Mouse (Mus musculus): ENCODE data around the gene Ube2o. TPM values are rescaled to one million over a fixed set of nuclear protein-coding genes. Genes with fewer than 3 reads are reported as not detected.

Ube2o gene
- polyA plus RNA-seq (2014; fragmentation: Nextera tagmentation; extraction: Ambion mirVana), result 14.4 and 17.1 TPM in 2 replicates

GRCm38 (mm10) chr11:116581376-116581814 lies at the start of gene Ube2o:
Gene Ube2o, minus strand, starts transcription at chr11:116581447.
- H3K4me1 ChIP-seq (ENCODE audit: control insufficient read depth in 2 of 2, insufficient read depth in 2 of 2, low read length in 2 of 2), result peaks cover 6 to 25% of the 10 kb centered on the region in 2 experiments
- WGBS, result under 1% methylated on average over 45 of the region's 51 CpGs
- ATAC-seq (ENCODE audit: insufficient number of reproducible peaks, insufficient read depth, low FRiP score, low read depth), result peak; percentile 85

GRCm38 (mm10) chr11:116630171-116630965 lies 49.1 kb upstream of the Ube2o start:
- Histone ChIP-seq H3K4me3 (ENCODE audit: control insufficient read depth in 1 of 2, insufficient read depth in 1 of 2, low read depth in 1 of 2, low read length in 2 of 2) (no peak overlapping the region), H3K36me3 (ENCODE audit: control insufficient read depth, insufficient read depth, low read length) (no peaks in the 10 kb centered on the region), H3K4me2 (ENCODE audit: low read length) (peak overlapping the region; percentile 16; the same call in 1 of the 2 replicates), H3K27ac (replicated peaks in 1 of 2; ENCODE audit: control insufficient read depth in 1 of 2, insufficient read depth in 1 of 2, low read depth in 2 of 2, low read length in 2 of 2) (peak overlapping the region; percentile 61 to 62), H3K9me3 (ENCODE audit: control insufficient read depth, low read length) (no peaks in the 10 kb centered on the region), H3K4me1 (ENCODE audit: control insufficient read depth in 2 of 2, insufficient read depth in 2 of 2, low read length in 2 of 2) (peaks cover 19 to 28% of the 10 kb centered on the region in 2 experiments), H3K9ac (ENCODE audit: low read length) (no peak overlapping the region), H3K27me3 (ENCODE audit: control insufficient read depth, insufficient read depth, low read length) (no peaks in the 10 kb centered on the region)
- WGBS, result 30% methylated on average over 12 of the region's 12 CpGs
- ATAC-seq (ENCODE audit: insufficient number of reproducible peaks, insufficient read depth, low FRiP score, low read depth), result no peak

More at GRCm38 (mm10) chr11:116581376-116581814, at the start of gene Ube2o:
- Histone ChIP-seq H3K4me3 (ENCODE audit: control insufficient read depth in 1 of 2, insufficient read depth in 1 of 2, low read depth in 1 of 2, low read length in 2 of 2) (peak within 1 kb of the TSS; percentile 61 to 96), H3K27ac (replicated peaks in 1 of 2; ENCODE audit: control insufficient read depth in 1 of 2, insufficient read depth in 1 of 2, low read depth in 2 of 2, low read length in 2 of 2) (peak within 1 kb of the TSS; percentile 9 to 78; a peak in 3 of 4 replicates), H3K4me2 (ENCODE audit: low read length) (peak within 1 kb of the TSS; percentile 95), H3K27me3 (ENCODE audit: control insufficient read depth, insufficient read depth, low read length) (no peaks in the 10 kb centered on the region), H3K36me3 (ENCODE audit: control insufficient read depth, insufficient read depth, low read length) (peaks cover 4% of the 10 kb centered on the region; the same call in 1 of the 2 replicates), H3K9me3 (ENCODE audit: control insufficient read depth, low read length) (no peaks in the 10 kb centered on the region), H3K9ac (ENCODE audit: low read length) (peak within 1 kb of the TSS; percentile 95)

- Histone ChIP-seq H3K4me2 (ENCODE audit: low read length) (no peak overlapping the region), H3K27ac (replicated peaks in 1 of 2; ENCODE audit: control insufficient read depth in 1 of 2, insufficient read depth in 1 of 2, low read depth in 2 of 2, low read length in 2 of 2) (peak overlapping the region; percentile 60 to 61; a peak in 3 of 4 replicates), H3K9me3 (ENCODE audit: control insufficient read depth, low read length) (no peaks in the 10 kb centered on the region), H3K4me1 (ENCODE audit: control insufficient read depth in 2 of 2, insufficient read depth in 2 of 2, low read length in 2 of 2) (peaks cover 28 to 37% of the 10 kb centered on the region in 2 experiments), H3K9ac (ENCODE audit: low read length) (no peak overlapping the region), H3K36me3 (ENCODE audit: control insufficient read depth, insufficient read depth, low read length) (no peaks in the 10 kb centered on the region), H3K27me3 (ENCODE audit: control insufficient read depth, insufficient read depth, low read length) (no peaks in the 10 kb centered on the region), H3K4me3 (ENCODE audit: control insufficient read depth in 1 of 2, insufficient read depth in 1 of 2, low read depth in 1 of 2, low read length in 2 of 2) (no peak overlapping the region)
- 85% methylated on average over 6 of the region's 6 CpGs for WGBS
- ATAC-seq (ENCODE audit: insufficient number of reproducible peaks, insufficient read depth, low FRiP score, low read depth), result no peak
Observed at GRCm38 (mm10) chr11:116629472-116629871, 48.2 kb upstream of the Ube2o start.

GRCm38 (mm10) chr11:116628712-116629111 lies 47.5 kb upstream of the Ube2o start:
- Histone ChIP-seq H3K4me2 (ENCODE audit: low read length) (no peak overlapping the region), H3K27me3 (ENCODE audit: control insufficient read depth, insufficient read depth, low read length) (no peaks in the 10 kb centered on the region), H3K4me1 (ENCODE audit: control insufficient read depth in 2 of 2, insufficient read depth in 2 of 2, low read length in 2 of 2) (peaks cover 31 to 40% of the 10 kb centered on the region in 2 experiments), H3K9ac (ENCODE audit: low read length) (no peak overlapping the region), H3K4me3 (ENCODE audit: control insufficient read depth in 1 of 2, insufficient read depth in 1 of 2, low read depth in 1 of 2, low read length in 2 of 2) (no peak overlapping the region), H3K9me3 (ENCODE audit: control insufficient read depth, low read length) (no peaks in the 10 kb centered on the region), H3K27ac (replicated peaks in 1 of 2; ENCODE audit: control insufficient read depth in 1 of 2, insufficient read depth in 1 of 2, low read depth in 2 of 2, low read length in 2 of 2) (no peak overlapping the region), H3K36me3 (ENCODE audit: control insufficient read depth, insufficient read depth, low read length) (no peaks in the 10 kb centered on the region)
- no peak for ATAC-seq (ENCODE audit: insufficient number of reproducible peaks, insufficient read depth, low FRiP score, low read depth)
- WGBS, result 56% methylated on average over 9 of the region's 9 CpGs

GRCm38 (mm10) chr11:116627072-116628020 lies 46.1 kb upstream of the Ube2o start:
- Histone ChIP-seq H3K36me3 (ENCODE audit: control insufficient read depth, insufficient read depth, low read length) (no peaks in the 10 kb centered on the region), H3K9ac (ENCODE audit: low read length) (no peak overlapping the region), H3K27me3 (ENCODE audit: control insufficient read depth, insufficient read depth, low read length) (no peaks in the 10 kb centered on the region), H3K9me3 (ENCODE audit: control insufficient read depth, low read length) (no peaks in the 10 kb centered on the region), H3K4me3 (ENCODE audit: control insufficient read depth in 1 of 2, insufficient read depth in 1 of 2, low read depth in 1 of 2, low read length in 2 of 2) (no peak overlapping the region), H3K4me1 (ENCODE audit: control insufficient read depth in 2 of 2, insufficient read depth in 2 of 2, low read length in 2 of 2) (peaks cover 42 to 51% of the 10 kb centered on the region in 2 experiments), H3K27ac (replicated peaks in 1 of 2; ENCODE audit: control insufficient read depth in 1 of 2, insufficient read depth in 1 of 2, low read depth in 2 of 2, low read length in 2 of 2) (peak overlapping the region in 1 of 2 experiments; percentile 38; a peak in 1 of 4 replicates), H3K4me2 (ENCODE audit: low read length) (no peak overlapping the region)
- no peak for ATAC-seq (ENCODE audit: insufficient number of reproducible peaks, insufficient read depth, low FRiP score, low read depth)
- 38% methylated on average over 10 of the region's 10 CpGs for WGBS

GRCm38 (mm10) chr11:116626299-116627071 lies 45.2 kb upstream of the Ube2o start, which contains the start of gene Rhbdf2:
Gene Rhbdf2, minus strand, starts transcription at chr11:116627019.
- Histone ChIP-seq H3K4me2 (ENCODE audit: low read length) (no peak within 1 kb of the TSS), H3K9ac (ENCODE audit: low read length) (no peak within 1 kb of the TSS), H3K27me3 (ENCODE audit: control insufficient read depth, insufficient read depth, low read length) (no peaks in the 10 kb centered on the region), H3K27ac (replicated peaks in 1 of 2; ENCODE audit: control insufficient read depth in 1 of 2, insufficient read depth in 1 of 2, low read depth in 2 of 2, low read length in 2 of 2) (peak within 1 kb of the TSS in 1 of 2 experiments; percentile 38; a peak in 1 of 4 replicates), H3K4me3 (ENCODE audit: control insufficient read depth in 1 of 2, insufficient read depth in 1 of 2, low read depth in 1 of 2, low read length in 2 of 2) (no peak within 1 kb of the TSS), H3K36me3 (ENCODE audit: control insufficient read depth, insufficient read depth, low read length) (no peaks in the 10 kb centered on the region), H3K4me1 (ENCODE audit: control insufficient read depth in 2 of 2, insufficient read depth in 2 of 2, low read length in 2 of 2) (peaks cover 51 to 60% of the 10 kb centered on the region in 2 experiments), H3K9me3 (ENCODE audit: control insufficient read depth, low read length) (no peaks in the 10 kb centered on the region)
- no peak for ATAC-seq (ENCODE audit: insufficient number of reproducible peaks, insufficient read depth, low FRiP score, low read depth)
- 37% methylated on average over 10 of the region's 10 CpGs for WGBS

Measured in heart, embryonic 14.5 days (tissue).